Mouse (Mus musculus) cerebellum, adult 9-10 months (tissue): ENCODE measurements around the gene Rreb1.

Experiments used
- DNase-seq: peaks from one replicate; pipeline ENCODE4 v3.0.0; 2022

Rreb1 gene

GRCm38 (mm10) chr13:37854455-37855220 lies 76.4 kb downstream of the Rreb1 start:
- no peak for DNase-seq

GRCm38 (mm10) chr13:37855221-37855757 lies 77.1 kb downstream of the Rreb1 start:
- DNase-seq = no peak

GRCm38 (mm10) chr13:37855765-37856164 lies 77.6 kb downstream of the Rreb1 start:
- DNase-seq = no peak

GRCm38 (mm10) chr13:37856537-37856936 lies 78.3 kb downstream of the Rreb1 start:
- DNase-seq = peak; percentile 4

- DNase-seq = peak; percentile 90
These were observed 79.3 kb downstream of the Rreb1 start for GRCm38 (mm10) chr13:37857284-37858065.

GRCm38 (mm10) chr13:37858066-37858501 lies 79.9 kb downstream of the Rreb1 start:
- no peak for DNase-seq

- DNase-seq = no peak
These were observed 80.3 kb downstream of the Rreb1 start for GRCm38 (mm10) chr13:37858508-37858907.

GRCm38 (mm10) chr13:37859782-37860181 lies 81.6 kb downstream of the Rreb1 start:
- DNase-seq = no peak

- DNase-seq = no peak
These were observed 82.0 kb downstream of the Rreb1 start for GRCm38 (mm10) chr13:37860204-37860603.

- DNase-seq = no peak
These were observed 82.6 kb downstream of the Rreb1 start for GRCm38 (mm10) chr13:37860789-37861188.

- DNase-seq = no peak
These were observed 84.3 kb downstream of the Rreb1 start for GRCm38 (mm10) chr13:37862492-37862891.

- no peak for DNase-seq
These were observed 85.4 kb downstream of the Rreb1 start for GRCm38 (mm10) chr13:37863643-37864042.

- DNase-seq = no peak
These were observed 86.5 kb downstream of the Rreb1 start for GRCm38 (mm10) chr13:37864697-37865096.

- DNase-seq = no peak
These were observed 88.1 kb downstream of the Rreb1 start for GRCm38 (mm10) chr13:37866296-37866695.

- DNase-seq = no peak
These were observed 88.6 kb downstream of the Rreb1 start for GRCm38 (mm10) chr13:37866846-37867245.

GRCm38 (mm10) chr13:37870118-37870908 lies 92.1 kb downstream of the Rreb1 start:
- DNase-seq = no peak

GRCm38 (mm10) chr13:37872142-37872835 lies 94.1 kb downstream of the Rreb1 start:
- DNase-seq = no peak

- no peak for DNase-seq
These were observed 95.1 kb downstream of the Rreb1 start for GRCm38 (mm10) chr13:37873125-37873891.

GRCm38 (mm10) chr13:37875919-37876318 lies 97.7 kb downstream of the Rreb1 start:
- no peak for DNase-seq

GRCm38 (mm10) chr13:37876366-37876765 lies 98.2 kb downstream of the Rreb1 start:
- DNase-seq = no peak

- no peak for DNase-seq
These were observed 98.6 kb downstream of the Rreb1 start for GRCm38 (mm10) chr13:37876836-37877235.

GRCm38 (mm10) chr13:37877241-37877640 lies 99.0 kb downstream of the Rreb1 start:
- no peak for DNase-seq
